Mouse (Mus musculus) heart, adult 11 months (tissue): Measurements from ENCODE around the gene Cuta.
A peak's percentile ranks its signal among the peaks of the same experiment; 100 is the strongest.
"Not testable (repeated sequence)": the region's sequence is repeated elsewhere in the genome, so short reads cannot be mapped to it uniquely, and the experiment has no call there.

Experiments
- DNase-seq: peaks from one replicate; pipeline ENCODE4 v3.0.0; 2022

The Cuta gene

GRCm38 (mm10) chr17:26939178-26939972, at the start of gene Cuta:
Gene Cuta (minus strand): TSS chr17:26939569.
- DNase-seq: peak; percentile 100

GRCm38 (mm10) chr17:26985503-26986179, 46.3 kb upstream of the Cuta start:
- no peak for DNase-seq

- DNase-seq: no peak
Observed at GRCm38 (mm10) chr17:26983382-26983781, 44.0 kb upstream of the Cuta start.

- DNase-seq: no peak
Observed at GRCm38 (mm10) chr17:26981050-26981449, 41.7 kb upstream of the Cuta start.

GRCm38 (mm10) chr17:26979426-26979825, 40.1 kb upstream of the Cuta start:
- DNase-seq: no peak

DNA sequence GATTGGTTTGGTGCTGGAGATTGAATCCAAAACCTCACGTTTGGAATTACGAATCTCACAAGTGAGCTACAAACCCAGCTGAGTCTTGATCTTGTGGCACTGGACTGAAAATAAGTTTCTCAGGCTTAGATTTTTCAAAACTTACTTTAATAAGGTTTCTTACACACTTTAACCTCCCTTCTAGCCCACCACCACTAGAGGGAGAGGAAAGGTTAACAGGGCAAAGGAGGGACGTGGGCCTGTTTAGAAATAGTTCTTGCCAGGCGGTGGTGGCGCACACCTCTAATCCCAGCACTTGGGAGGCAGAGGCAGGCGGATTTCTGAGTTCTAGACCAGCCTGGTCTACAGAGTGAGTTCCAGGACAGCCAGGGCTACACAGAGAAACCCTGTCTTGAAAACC, 38.0 kb upstream of the Cuta start:
- DNase-seq: not testable (repeated sequence)

DNA sequence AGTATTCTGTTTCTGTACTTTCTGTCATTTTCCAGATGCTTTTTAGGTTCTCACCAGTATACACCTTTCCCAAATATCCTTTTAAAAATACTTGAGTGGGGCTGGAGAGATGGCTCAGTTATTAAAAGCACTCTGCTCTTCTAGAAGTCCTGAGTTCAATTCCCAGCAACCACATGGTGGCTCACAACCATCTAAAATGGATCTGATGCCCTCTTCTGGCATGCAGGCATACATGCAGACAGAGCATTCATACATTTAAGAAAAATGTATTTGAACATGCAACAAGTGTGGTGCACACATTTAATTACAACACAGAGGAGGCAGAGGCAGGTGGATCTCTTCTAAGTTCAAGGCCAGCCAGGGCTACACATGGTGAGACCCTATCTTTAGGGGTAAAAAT, 36.0 kb upstream of the Cuta start:
- DNase-seq: no peak

DNA sequence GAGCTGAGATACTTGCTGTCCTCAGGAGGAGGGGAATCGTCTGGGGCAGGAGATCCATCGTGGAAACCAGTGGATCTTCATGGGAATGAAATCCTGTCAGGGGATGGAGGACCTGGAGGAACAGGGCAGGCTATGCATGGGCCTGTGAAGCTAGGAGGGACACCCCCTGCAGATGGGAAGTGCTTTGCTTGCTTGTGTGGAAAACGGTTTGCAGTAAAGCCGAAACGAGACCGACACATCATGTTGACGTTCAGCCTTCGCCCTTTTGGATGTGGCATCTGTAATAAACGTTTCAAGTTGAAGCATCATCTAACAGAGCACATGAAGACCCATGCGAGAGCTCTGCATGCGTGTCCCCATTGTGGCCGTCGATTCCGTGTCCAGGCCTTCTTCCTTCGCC, 35.2 kb upstream of the Cuta start:
- DNase-seq: no peak

DNA sequence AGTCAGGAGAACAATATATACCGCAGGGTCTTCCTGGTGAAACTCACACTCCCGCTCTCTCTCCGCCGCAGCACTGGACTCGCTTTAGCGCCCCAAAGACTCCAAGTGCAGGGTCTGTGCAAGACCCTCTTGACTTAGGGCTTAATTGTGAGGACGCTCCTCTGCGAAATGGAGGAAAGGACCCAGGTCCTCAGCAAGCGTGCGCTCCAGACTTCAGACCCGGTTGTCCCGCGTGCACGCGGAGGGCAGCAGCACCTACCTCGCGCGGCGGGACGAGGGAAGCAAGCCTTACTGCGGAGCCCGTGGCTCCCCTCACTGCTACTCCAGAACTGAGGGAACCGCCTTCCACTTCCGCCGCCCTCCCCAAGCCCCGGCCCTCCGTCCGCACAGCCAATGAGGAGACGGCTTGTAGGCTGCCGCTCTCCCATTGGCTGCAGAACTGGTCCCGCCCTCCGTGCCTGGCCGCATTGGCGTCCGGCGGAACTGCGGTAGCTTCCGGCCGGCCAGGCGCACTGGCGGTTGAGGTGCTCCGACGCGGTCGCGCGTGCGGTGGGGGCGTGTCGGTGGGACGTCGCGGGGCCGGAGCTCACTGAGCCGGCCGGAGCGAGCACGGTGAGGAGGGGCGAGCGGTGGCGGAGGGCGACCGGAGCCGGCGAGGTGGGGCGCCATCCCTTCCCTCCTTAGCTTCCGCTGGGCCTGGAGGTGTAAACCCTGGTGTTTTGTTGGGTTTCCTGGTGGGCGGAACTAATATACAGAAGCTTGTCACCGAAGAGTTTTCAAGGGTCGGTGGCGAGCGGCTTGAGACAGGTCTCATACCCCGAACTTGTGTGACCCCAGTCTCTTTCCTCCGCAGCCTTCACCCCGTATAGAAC, 33.6 kb upstream of the Cuta start, which contains the start of gene Zbtb9:
Gene Zbtb9 (plus strand): TSS at position 465 of the 872 bp plus-strand sequence.
- peak; percentile 100 for DNase-seq

GRCm38 (mm10) chr17:26972107-26972506, 32.7 kb upstream of the Cuta start:
- no peak for DNase-seq

GRCm38 (mm10) chr17:26971247-26971905, 32.0 kb upstream of the Cuta start:
- DNase-seq: no peak

GRCm38 (mm10) chr17:26970221-26970620, 30.9 kb upstream of the Cuta start:
- DNase-seq: no peak

DNA sequence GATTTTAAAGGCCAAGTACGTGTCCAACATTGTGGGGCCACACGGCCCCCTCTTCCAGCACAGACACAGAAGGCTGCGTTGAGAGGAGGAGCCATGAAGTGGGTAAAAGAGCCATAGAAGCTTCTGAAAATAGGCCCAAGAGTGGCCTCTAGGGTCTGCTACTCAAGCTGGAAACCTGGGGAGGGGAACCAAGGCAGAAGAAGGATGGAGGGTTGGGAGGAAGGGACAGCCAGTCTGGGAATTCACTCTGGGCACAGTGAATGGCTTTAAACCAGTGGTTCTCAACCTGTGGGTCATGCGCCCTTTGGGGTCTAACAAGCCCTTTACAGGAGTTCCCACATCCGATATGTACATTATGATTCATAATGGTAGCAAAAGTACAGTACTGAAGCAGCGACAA, 29.9 kb upstream of the Cuta start:
- no peak for DNase-seq

GRCm38 (mm10) chr17:26968200-26968611, 28.8 kb upstream of the Cuta start:
- no peak for DNase-seq

DNA sequence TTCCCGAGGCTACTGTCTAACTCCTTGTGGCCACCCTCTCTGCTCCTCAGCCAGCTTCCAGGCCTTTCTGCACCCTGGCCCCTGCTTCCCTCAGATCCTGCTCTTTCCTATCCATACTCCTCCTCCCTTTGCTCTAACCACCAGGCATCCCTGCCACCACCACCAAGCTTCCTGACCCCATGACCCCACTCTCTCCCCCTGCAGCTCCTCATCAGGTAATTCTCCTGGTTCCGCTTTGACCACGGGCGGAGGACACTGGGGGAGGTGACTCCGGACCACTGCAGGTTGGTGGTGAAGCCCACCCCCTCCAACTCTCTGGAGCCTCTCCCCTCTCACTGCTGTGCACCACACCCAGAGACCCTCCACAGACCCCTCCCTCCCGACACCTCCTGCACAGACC, 28.1 kb upstream of the Cuta start:
- DNase-seq: no peak

DNA sequence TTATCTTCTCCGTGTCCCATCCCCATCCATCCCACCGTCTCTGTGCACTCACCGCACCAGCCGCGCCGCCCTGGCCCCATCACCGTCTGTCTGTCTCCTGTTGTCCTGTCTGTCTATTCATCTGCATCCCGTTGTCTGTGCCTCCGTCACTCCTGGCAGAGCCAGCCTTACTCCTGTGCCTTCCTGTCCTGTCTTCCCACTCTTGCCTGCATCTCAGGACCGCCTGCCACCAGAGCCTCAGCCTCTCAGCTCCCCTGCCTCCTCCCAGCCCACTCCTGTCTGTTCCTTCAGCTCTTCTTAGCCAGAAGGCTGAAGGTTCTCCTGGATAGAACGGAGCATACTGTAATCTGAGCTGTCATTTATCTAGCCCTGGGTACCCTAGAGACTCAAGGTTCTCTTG, 27.6 kb upstream of the Cuta start:
- no peak for DNase-seq

- peak; percentile 89 for DNase-seq
Observed at GRCm38 (mm10) chr17:26961572-26962240, 22.3 kb upstream of the Cuta start.

GRCm38 (mm10) chr17:26959815-26960214, 20.4 kb upstream of the Cuta start:
- no peak for DNase-seq

DNA sequence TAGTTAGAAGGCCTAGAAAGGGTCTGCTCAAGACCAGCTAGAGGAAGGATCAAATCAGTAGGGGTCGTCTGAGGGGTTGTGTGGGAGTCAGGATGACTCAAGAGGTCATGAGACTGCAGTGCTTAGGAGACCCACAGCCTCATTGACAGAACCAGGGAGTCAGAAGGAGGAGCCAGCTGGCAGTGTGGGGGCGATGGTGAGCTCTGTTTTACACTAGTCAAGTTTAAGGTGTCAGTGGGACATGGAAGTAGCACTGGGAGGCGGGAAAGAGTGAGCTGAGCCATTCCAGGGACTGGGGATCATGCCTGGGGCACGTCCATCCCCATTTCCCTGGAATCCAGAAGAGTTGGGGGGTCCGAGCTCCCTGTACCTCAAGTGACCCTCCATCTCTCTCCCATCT, 19.5 kb upstream of the Cuta start:
- peak; percentile 88 for DNase-seq

- DNase-seq: peak; percentile 88
Observed at GRCm38 (mm10) chr17:26957872-26958271, 18.5 kb upstream of the Cuta start.

DNA sequence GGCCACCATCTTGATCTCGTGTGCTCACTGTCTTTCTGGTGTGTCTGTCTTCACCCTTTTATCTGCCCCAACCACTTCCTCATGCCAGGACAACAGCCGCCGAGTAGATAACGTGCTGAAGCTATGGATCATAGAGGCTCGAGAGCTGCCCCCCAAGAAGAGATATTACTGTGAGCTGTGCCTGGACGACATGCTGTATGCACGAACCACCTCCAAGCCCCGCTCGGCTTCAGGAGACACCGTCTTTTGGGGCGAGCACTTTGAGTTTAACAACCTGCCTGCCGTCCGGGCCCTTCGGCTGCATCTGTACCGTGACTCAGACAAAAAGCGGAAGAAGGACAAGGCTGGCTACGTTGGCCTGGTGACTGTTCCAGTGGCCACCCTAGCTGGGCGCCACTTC, 17.5 kb upstream of the Cuta start:
- DNase-seq: peak; percentile 94

GRCm38 (mm10) chr17:26956309-26956708, 16.9 kb upstream of the Cuta start:
- DNase-seq: no peak
